Mouse (Mus musculus) G1E (cell line): ENCODE measurements at regions not wholly inside any gene's neighbourhood (a gene's known extent, or its start where the extent isn't known, plus 50 kb on each side); places are given as distances from the start of the nearest gene placed in this dataset.

Experiments used
- GATA1 ChIP-seq: IDR thresholded peaks from 2 replicates; pipeline ENCODE4 v1.6.1; 2012; ENCODE audit warnings: borderline replicate concordance, low read length, inconsistent platforms, mixed read lengths
- TAL1 ChIP-seq: conservative IDR thresholded peaks from 2 replicates; pipeline ENCODE4 v1.6.1; 2012; ENCODE audit warnings: low read depth, low read length, inconsistent platforms, mixed read lengths

DNA sequence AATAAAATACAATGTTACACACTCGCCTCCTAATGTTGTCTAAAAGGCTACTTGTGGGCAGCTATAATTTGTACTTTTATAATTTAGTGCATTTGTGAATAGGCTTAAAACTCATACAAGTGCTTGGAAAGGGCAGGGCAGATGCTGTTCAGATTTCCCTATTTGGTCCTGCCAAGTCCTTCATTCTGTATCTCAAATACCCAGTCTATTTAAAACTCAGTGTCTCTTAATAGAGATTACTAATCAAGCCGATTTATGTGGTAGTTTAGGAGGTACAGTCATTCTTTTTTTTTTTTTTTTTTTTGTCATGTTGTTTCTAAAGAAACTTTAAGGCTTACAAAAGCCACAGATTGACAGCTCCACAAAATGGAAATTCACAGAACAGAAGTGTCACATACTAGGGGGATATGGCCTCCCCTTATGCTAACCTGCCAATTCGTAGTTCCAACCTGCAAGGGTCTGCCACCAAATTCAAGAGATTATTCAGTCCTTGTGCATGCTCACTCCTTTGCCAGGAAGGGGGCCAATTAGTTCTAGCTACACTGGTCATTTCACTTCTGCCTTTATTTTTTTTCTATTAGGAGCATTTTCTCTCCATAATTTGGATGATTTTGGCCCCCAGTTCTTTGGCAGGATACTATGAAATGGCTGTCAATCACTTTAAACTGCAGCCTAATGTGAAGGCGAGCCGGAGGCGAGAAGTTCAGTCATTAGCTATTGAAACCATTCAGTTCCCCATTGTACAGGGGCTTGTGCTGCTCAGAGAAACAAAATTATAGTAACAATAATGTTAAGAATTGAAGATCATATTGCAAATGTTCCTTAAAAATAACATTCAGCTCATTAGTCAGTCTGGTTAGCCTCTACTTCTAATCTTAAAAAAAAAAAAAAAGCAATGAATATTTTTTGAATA, 247.9 kb upstream of the Mms22l start:
- TF ChIP-seq TAL1 (no peak), GATA1 (no peak)
